Mouse (Mus musculus): ENCODE measurements around the gene Dph1.

The Dph1 gene

DNA sequence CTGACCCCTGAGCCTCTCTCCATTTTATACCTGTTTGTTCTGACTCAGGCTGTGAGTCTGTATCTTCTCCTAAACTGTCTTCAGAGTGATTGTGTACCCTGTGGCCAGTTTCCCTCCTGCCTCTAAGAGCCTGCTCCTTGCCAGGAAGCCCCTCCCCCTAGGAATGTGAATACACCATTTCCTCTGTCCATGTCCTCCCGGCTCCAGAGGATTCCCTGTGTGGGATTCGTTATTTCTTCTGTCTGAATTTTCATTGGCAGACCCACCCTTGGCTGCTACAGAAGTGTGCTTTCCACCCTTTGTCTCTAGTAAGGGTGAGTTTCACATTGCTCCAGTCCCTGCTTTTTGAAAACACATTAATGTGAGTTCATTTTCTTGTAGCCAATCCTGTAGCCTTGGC is 57.1 kb downstream of the Dph1 start:
- DNase-seq (ENCODE audit: low spot score in 2 of 2) = no peak

DNA sequence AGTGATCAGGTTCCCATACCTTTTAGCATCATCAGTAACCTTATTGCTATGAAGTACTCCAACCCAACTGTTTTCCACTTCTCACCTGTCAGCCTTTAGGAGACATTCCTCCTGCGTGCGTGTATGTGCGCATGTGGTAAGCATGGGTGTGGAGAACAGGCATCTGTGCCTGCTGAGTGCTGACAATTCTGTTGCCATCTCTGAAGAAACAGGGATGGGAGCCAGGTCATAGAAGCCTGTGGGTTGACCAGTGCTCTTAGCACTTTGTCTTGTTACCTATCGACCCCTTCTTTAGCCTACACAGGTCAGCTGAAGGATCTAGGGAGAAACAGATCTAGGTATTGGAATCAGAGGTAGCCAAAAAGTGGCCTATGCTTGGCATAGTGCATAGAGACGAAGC is 57.6 kb downstream of the Dph1 start:
- no peak for DNase-seq (ENCODE audit: low spot score in 2 of 2)

DNA sequence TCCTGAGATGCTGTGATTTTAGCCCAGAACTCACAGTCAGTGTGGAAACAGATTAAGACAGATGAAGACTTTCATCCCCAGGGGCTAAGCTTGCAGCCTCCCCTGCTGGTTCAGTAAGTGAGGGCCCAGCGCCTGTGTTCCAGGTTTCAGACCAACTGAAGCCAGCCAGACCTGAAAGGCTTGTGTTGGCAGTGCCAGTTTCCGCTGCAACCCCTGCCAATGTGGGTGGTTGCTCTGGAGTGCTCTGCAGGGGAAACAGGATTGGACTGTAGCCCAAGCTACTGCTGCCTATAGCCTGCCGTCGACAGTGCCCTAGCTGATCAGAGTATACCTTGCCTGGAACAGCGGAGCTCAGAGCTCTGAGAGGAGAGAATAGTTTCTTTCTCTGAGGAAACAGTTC is 58.8 kb downstream of the Dph1 start:
- no peak for DNase-seq (ENCODE audit: low spot score in 2 of 2)

DNA sequence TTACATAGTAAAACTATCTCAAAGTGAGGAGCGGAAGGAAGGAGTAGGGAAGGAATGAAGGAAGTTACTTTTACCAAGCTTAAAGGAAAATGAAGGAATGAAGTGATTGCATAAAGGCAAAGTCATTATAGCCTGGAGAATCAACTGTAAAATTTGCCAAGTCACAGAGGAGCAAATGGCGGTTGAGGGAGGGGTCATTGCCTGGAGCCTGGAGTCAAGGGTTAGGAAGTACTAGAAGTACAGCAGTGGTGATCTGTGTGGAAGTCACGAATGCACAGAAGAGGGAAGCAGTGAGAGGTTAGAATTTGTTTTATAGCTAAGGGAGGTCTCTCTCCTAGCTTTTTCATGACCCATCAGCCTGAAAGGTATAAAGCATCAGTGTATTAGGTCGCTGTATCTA is 59.7 kb downstream of the Dph1 start:
- no peak for DNase-seq (ENCODE audit: low spot score in 2 of 2)

DNA sequence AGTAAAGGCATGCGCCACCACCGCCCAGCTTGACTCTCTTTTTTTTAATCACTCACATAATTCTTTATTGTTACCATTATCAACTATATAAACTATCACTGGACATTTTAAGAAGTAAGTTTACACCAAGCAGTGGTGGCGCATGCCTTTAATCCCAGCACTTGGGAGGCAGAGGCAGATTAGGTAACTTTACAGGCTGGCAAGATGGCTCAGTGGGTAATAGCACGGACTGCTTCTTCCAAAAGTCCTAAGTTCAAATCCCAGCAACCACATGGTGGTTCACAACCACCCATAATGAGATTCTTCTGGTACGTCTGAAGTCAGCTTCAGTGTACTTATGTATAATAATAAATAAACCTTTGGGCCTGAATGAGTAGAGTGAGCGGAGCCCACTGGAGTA is 61.6 kb downstream of the Dph1 start:
- DNase-seq (ENCODE audit: low spot score in 2 of 2) = no peak

Data from spleen, postnatal 36 days (tissue).